Mouse (Mus musculus) neural tube, embryonic 10.5 days (tissue): Measurements from ENCODE around the gene Cblc.
"Not testable (repeated sequence)": the region's sequence is repeated elsewhere in the genome, so short reads cannot be mapped to it uniquely, and the experiment has no call there.

ENCODE experiments used
- DNase-seq: peaks from one replicate; pipeline ENCODE4 v3.0.0-alpha.2; 2017; ENCODE audit warnings: low spot score; ENCODE audit errors: extremely low spot score

Cblc gene

DNA sequence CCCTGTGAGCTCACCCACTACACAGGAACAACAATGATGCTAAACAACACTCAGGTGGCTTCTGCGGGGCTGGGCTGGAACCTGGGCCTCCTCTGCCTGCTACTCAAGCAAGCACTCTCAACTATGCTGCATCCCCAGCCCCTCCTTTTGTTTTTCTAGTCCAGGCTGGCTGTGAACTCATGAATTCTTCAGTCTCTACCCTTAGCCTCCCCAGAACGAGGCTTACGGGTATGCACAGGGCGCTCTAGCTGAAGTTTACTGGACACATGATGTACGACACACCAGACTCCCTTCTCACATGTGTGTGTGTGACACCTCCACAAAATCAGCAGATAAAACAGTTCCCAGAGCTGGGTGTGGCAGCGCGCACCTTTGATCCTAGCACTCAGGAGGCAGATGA lies 22.3 kb upstream of the Cblc start:
- no peak for DNase-seq

DNA sequence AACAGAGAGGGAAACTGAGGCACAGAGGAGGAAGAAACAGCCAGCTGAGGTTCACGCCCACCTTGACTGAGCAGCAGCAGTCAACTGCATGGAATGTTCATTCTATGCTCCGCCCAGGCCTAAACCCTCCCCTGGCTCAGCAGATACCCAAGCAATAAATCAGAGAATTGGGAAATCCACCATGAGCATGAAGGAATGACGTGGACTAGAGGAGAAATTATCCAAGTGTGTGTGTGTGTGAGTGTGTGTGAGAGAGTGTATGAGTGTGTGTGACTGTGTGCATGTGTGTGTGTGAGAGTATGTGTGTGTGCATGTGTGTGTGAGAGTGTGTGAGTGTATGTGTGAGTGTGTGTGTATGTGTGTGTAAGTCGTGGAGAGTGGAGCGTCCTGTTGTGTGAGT lies 21.8 kb upstream of the Cblc start:
- no peak for DNase-seq

DNA sequence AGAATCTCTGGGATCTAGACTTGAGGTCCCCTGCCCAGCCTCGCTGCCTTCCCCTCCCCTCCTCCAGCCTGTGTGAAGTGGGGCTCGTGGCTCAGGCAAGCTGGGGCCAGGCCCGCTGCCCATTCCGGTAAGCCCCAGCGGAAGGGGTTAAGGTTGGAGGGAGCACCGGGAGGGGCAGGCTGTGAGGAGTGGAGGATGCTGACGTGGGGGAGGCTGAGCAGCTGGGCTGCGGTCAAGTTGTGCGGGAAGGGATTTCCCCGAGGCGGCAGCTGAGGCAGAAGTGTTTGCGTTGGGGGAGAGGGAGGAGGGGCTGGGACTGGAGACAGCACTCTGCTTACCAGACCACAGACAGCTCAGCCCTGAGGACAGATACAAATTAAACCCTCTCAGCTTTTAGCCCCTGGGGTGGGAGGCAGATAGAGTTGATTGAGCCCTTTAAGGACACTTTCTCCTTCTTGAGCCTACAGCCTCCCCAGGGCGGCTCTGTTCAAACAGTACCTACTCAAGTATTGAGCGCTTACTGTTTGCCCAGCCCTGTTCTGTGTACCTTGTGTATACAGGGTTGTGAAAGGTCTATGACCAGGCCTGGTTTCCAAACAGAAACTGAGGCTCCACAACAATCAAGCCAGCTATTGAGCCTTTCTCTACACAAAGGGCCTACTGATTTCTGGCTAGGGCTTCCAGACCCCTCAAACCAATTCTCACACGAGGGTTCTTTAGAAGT lies 20.9 kb upstream of the Cblc start:
- DNase-seq: peak; percentile 55

DNA sequence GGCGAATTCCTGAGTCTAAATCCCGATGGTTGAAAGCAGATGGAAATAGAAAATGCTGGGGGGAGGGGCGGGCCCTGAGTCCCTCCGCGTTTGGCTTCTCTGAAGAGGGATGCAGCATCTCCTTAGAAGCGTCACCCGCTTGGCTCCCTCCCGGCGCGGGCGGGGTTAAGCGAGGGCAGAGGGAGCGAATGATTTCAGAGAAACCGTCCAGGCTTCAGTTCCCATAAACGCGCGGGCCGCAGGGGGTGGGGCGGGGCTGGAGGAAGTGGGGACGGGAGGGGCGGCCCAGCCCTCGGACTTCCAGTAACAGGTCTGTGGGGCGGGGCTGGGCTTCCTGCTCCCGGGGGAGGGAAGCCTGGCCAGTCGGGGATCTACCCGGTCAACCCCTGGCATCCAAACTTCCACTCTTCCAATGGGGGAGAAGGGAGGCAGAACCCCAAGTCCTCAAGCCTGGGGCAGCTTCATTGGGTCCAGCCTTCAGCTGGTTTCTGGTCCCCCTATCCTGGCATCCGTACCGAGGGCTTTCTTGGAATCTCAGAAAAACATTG lies 19.7 kb upstream of the Cblc start:
- DNase-seq: peak; percentile 68

DNA sequence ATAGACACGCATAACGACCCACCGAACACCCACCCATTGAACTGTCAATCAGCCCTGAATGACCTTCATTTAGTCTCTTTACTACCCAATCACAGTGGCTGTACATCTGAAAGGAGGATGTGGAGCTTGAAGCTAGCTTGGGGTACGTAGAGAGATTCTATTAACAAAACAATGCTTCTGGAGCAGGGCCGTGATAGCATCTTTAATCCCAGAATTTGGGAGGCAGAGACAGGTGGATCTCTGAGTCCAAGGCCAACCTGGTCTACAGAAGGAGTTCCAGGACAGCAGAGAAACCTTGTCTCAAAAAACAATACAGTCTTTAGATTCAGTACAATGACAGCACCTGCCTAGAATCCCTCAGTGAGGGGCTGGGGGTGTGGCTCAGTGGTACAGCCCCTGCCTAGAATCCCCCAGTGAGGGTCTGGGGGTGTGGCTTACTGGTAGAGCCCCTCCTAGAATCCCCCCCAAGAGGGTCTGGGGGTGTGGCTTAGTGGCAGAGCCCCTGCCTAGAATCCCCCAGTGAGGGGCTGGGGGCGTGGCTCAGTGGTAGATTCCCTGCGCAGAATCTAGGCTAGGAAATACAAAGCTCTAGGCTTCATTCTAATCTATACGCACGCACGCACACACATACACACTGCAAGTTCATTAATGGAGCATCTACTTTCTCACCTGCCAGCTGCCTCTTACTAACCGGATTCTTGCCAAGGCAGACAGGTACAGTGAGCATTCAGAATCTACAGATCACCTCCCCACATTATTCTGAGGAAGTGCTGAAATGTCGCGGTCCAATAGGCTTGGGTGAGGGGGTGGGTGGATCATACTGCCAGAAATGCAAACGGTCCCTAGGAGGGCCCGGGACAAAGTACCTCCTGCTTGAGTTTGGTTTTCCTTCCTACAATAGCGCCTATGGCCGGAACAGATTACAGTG lies 19.0 kb upstream of the Cblc start:
- DNase-seq: no peak

DNA sequence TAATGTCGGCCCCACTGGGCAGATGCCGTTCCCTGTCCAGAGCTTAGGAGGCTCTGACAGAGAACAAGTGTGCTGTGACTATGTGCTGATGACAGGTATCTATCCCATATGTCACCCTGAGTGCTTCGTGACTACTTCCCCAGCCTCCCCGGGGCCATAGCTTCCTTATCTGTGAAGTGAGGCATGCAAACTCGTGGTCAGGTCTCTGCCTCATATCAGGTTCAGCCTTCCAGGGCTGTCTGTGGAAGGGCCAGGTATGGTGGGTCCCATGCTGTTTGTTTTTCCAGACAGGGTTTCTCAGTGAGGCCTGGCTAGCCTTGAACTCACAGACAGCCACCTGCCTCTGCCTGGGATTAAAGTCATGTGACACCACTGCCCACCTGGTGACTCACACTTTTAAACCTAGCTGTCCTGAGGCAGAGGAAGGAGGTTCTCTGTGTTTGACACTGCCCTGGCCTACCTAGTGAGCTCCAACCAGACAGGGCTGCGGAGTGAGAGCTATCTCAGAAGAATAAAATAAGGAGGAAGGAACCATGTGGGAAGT lies 17.0 kb upstream of the Cblc start:
- DNase-seq: no peak

DNA sequence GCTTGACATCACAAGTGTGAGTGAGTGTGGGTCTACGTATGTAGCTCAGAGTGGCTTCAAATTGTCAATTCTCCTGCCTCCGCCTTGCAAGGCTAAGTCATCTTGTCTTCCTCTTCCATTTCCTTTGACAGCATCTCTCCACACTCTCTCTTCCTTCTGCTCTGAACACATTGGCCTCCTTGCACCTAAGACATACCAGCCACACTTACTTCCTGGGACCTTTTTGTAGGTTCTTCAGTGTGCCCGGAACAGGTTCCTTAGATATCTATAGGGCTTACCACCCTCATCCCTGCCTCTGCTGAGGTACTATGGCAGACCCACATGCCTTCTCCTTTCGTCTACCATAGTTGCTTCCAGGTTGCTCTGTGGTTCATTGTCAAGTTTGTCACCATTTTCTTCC lies 16.6 kb upstream of the Cblc start:
- DNase-seq: no peak

DNA sequence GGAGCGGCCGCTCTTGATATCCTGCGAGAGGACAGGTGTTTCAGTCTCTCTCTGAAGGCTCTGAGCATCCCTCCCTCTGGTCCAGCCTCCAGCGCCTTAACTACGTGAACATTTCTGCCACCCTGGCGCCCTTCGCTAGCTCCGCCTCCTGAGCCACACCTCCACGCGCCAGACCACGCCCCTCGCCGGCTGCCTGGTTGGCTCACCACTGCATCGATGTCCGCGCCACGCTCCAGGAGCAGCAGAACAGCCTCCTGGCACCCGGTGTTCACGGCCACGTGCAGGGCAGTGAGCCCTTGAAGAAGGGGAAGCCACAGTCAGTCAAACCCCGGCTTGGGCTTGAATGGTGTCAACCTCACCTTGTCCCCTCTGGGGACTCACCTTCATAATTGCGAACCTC lies 14.5 kb upstream of the Cblc start:
- no peak for DNase-seq

DNA sequence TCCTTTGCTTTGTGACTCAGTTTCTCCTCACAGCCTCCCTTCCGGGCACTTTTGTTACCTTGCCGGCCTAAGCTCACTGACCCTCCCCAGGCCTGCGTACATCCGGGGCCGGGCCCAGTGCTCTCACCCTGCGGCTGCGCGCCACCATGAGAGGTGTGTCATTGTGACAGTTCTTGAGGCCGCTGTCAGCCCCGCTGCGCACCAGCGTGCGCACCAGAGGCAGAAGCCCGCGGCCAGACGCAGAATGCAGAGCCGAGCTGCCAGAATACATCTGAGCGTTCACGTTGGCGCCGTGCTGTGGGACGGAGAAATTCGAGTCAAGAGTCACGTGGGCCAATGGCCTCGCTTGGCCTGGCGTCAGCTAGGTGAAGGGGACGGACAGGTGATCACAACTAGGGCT lies 12.8 kb upstream of the Cblc start:
- DNase-seq: no peak

DNA sequence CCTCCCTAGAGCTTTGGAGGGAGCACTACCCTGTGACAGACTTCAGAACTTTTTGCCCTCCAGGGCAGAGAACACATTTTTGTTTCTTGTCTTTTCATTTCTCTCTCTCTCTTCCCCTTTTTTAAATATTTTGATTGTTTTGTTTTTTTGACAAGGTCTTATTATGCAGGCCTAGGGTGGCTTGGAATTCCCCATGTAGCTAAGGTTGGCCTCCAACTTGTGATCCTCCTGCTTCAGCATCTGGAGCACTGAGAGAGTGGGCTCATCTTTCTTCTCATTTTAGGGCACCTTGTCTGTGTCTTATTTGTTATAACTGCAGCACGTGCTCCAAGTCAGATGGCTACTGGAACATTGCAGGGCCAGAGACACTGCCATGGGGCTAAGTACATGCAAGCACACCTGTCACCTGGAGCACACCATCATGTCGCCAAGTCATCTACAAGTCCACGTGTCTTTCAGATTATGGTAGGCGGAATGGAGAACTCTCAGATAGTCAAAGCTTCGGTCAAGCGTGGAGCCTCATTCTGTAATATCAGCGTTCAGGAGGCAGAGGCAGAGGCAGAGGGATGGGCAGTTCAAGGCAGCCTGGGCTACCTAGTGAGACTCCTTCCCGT lies 9.9 kb upstream of the Cblc start:
- no peak for DNase-seq

DNA sequence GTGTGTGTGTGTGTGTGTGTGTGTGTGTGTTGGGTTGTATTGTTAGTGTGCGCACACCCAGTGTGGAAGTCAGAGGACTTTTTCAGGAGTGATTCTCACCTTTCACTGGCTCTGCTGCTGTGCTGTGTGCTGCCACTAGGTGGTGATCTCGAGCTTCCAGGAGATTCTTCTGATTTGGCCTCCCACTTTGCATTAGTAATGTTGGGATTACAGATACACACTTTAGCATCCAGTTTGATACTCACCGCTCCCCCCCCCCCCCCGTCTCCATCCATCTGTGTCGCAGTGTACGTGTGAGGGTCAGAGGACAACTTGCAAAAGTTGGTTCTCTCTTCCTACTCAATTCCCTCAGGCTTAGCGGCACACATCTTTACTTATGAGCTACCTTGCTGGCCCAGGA lies 6.4 kb upstream of the Cblc start:
- peak; percentile 80 for DNase-seq

DNA sequence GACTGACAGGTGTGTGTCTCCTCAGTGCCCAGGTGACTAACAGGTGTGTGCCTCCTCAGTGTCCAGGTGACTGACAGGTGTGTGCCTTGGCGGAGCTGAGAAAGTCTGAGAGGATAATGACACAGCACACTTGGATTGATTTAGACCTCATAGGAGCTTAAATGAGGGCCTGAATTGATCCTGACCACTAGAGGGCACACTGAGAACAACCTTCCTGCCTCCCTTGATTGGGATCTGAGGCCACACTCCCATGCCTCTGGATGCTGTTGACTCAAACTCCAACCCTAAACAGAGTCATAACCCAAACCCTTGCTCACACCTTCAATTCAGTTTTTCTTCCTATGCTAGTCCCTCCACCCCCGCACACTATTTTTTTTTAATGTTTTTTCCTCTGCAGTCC lies 4.2 kb upstream of the Cblc start:
- DNase-seq: no peak

DNA sequence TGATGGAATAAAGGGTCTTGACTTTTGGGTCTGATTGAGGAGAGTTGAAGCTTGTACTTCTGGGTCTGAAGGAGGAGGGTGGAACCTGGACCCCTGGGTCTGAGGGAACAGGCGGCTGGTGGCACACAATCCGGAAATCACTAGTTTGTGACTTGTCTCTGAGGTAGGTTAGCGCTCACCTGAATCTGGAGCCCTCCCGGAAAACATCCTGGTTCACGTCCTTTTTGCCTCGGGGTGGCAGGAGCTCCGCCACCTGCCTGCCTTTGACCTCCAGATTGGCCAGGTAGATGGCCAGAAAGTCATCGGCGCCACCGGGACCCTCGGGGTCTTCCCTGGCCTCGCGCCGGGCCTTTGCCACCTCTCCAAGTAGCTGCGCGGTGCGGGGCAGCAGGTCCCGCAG lies 355 bp downstream of the Cblc start:
- no peak for DNase-seq

DNA sequence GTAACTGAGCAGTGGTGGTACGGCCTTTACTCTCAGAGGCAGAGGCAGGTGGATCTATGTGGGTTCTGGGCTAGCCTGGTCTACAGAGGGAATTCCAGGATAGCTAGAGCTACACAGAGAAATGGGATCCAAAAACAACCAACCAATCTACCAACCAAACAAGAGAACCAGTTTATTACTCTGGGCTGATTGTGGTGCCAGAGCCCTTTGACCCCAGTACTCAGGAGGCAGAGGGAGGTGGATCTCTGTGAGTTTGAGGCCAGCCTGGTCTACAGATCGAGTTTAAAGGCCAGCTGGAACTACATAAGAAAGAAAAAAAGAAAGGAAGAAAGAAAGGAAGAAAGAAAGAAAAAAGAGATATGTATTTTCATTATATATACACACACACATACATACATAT lies 1.4 kb downstream of the Cblc start:
- DNase-seq: no peak

DNA sequence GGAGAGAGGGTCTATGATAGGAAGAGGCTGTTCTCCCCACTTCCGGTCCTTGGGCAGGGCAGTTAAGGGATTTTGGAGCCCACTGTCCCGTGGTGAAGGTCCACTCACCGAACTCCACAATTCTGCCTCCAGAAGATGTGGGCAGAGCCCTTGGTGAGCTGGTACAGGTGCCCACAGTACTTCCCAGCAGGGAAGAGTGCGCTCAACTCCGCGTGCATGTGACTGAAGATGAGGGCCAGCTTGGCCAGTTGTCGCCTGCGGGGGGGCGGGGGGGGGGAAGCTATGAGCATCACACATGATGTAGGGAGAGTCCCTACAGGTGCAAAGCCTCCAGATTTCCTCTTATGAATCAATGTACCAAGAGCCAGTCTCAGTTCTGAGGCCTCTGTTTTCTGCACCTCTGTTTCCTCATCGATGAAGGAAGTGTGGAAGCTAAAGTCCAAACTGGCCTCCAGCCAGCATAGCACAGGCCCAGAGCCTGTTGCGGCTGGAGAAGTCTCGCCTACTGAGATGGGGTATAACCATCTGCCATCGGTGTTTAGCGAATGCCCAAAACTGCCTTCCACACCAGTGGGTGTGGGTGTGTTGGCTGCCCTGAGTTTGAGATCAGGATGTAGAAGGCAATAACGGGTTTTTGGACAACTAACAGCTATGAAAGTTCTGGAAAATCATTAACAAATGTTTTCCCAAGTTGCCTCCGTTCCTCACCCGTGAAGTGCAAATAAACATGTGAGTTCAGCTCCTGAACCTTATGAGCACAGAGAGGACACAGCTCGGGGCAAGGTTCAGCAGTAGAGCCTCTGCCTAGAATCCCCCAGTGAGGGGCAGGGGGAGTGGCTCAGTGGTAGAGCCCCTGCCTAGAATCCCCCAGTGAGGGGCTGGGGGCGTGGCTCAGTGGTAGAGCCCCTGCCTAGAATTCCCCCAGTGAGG lies 3.6 kb downstream of the Cblc start:
- no peak for DNase-seq

DNA sequence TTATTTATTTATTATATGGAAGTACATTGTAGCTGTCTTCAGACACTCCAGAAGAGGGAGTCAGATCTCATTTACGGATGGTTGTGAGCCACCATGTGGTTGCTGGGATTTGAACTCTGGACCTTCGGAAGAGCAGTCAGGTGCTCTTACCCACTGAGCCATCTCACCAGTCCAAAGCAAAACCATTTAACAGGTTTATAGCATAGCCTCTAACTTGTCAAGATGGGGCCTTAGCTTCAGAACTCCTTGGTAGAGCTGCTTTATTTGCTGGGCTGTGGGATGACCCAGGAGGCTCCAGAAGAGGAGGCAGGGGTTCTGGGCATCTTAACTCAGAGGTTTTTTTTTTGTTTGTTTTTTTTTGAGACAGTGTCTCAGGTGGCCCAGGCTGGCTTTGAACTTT lies 5.1 kb downstream of the Cblc start:
- DNase-seq: not testable (repeated sequence)

DNA sequence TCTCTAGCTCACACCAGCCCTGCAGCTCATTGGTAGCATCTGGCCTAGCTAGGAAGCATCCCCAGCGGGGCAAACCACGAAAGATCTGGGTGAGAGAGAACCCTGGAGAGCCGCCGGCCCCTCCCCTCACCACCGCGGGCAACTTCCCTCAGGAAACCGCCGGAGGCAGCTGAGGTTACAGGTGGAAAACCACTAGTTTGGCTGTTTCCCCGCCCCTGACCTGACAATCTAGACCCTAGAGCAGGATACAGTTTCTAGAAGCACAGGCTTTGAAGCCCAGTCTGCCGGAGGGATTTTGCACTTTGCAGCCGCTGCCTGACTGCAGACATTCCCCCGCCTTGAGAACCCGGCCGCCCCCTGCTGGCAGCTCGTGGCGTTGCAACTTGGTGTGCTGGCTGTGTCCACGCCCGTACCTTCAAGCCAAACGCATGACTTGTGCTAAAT lies 6.7 kb downstream of the Cblc start:
- peak; percentile 96 for DNase-seq

DNA sequence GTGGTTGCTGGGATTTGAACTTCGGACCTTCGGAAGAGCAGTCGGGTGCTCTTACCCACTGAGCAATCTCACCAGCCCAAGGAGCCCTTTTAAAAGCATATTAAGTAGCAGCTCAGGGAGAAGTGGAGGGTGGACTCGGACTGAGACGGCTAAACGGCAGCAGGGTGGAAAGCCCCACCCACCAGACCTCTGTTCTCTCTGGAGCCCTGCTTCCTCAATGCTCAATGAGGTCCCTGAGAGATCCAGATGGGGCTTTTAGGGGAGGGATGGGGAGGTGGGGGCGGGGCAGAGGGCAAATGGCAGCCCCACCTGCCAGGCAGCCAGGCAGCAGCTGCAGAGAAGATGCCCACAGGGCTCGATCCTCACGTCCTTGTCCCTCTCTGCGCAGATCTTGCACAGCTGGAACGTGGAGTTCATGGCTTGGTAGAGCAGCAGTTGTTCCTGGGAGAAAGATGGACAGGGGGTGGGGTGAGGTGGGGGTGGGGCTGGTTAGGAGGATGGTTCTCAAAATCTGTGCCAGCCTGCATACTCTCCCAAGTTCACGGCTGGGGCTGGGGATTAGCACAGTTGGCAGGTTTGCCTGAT lies 10.6 kb downstream of the Cblc start:
- no peak for DNase-seq

DNA sequence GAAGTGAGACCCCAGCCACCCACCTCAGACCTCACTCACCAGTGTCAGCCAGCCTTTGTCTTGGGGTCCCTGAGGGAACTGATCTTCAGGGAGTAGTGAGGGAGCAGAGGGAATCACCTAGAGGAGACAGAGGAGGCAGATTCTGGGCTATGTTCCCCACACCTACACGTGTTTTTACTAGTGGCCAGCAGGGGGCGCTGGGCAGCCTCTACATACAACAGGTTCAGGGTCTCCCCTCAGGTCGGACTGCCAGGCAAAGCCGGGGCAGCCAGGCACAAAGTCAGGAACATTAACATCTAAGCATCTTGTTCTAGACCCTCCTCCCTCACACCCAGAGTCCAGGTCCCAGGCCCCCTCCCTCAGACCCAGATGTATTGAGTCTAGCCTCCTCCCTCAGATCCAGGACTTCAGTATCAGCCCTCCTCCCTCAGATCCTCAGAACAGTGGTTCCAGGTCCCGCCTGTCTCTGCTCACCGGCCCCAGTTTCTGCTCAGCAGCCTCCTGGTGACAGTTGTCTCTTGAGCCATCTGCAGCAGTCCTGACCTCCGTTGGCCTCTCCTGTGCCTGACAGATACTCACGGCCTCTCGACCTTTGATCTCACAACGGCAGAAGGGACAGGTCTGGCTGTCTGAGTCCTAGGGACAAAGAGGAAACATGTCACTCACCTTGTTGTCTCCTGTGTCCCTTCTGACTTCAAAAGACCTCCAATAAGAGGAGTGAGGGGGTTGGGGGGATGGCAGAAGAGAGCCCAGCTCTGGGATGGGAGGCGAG lies 11.7 kb downstream of the Cblc start:
- DNase-seq: peak; percentile 42
